Mouse (Mus musculus): ENCODE results near the gene Tefm.
"Not testable (repeated sequence)": the region's sequence is repeated elsewhere in the genome, so short reads cannot be mapped to it uniquely, and the experiment has no call there.

Gene Tefm

GRCm38 (mm10) chr11:80141825-80142521, at the start of gene Tefm:
Gene Tefm, minus strand, starts transcription at chr11:80142175.
- peak; percentile 52 to 75 for DNase-seq (ENCODE audit: low spot score in 2 of 2)

DNA sequence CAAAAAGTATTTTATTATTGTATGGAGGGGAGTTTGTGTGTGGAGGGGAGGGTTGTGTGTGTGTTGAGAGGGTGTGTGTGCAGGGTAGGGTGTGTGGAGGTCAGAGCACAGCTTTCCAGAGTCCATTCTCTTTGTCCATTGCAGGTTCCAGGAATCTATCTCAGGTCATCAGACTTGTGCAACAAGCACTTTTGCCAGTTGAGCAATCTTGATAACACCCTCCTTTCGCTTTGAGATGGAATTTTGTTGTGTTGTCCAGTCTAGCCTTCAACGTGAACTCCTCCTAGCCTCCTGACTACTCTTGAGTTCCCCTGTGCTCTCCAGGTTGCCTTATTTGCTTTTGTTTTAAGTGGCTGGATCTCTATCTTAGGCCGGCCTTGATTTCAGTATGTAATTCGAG, 48.3 kb upstream of the Tefm start:
- no peak for DNase-seq (ENCODE audit: low spot score in 2 of 2)

GRCm38 (mm10) chr11:80185441-80185976, 43.5 kb upstream of the Tefm start:
- DNase-seq (ENCODE audit: low spot score in 2 of 2): not testable (repeated sequence)

- no peak for DNase-seq (ENCODE audit: low spot score in 2 of 2)
These were observed 42.6 kb upstream of the Tefm start for GRCm38 (mm10) chr11:80184531-80185071.

DNA sequence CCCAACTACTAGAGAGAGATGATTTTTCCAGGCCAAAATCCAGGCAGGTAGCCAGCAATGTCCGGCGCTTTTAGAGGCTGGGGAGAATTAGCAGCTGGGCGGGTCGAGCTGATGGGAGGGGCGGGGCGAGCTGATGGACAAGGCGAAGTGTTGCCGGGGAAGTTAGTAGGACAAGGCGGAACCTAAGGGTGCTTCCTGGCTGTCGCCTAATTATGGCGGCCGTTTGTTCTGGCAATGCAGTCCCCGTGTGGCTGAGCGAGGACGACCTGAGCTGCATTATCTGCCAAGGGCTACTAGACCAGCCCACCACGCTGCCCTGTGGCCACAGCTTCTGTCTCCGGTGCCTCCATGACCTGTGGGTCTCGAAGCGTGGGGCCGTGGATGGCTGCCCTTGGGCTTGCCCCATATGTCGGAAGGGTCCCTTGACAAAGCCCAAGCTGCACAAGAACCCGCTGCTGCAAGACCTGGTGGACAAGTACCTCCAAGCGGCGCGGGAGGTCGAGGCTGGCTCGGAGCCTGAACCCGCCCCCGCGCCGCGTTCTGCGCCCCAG, 41.8 kb upstream of the Tefm start, which contains the start of gene Rnf135:
Gene Rnf135 (plus strand): TSS at position 147 of the 551 bp plus-strand sequence.
- peak; percentile 63 to 76 for DNase-seq (ENCODE audit: low spot score in 2 of 2)

DNA sequence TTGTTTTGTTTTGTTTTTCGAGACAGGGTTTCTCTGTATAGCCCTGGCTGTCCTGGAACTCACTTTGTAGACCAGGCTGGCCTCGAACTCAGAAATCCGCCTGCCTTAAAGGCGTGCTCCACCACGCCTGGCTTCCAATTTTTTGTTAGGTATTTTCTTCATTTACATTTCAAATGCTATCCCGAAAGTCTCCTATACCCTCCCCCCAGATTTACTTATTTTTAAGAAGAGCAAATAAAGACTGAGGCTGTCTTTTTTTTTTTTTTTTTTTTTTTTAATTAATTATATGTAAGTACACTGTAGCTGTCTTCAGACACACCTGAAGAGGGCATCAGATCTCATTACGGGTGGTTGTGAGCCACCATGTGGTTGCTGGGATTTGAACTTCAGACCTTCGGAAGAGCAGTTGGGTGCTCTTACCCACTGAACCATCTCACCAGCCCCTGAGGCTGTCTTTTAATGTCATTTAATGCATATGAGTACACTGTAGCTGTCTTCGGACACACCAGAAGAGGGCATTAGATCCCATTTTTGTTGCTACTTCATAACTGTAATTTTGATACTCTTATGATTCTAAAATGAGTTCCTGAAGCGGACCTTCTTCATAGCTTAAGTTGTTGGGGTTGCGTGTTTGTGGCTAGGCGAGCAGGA, 41.2 kb upstream of the Tefm start:
- not testable (repeated sequence) for DNase-seq (ENCODE audit: low spot score in 2 of 2)

GRCm38 (mm10) chr11:80181021-80181749, 39.2 kb upstream of the Tefm start:
- no peak for DNase-seq (ENCODE audit: low spot score in 2 of 2)

GRCm38 (mm10) chr11:80178316-80178715, 36.3 kb upstream of the Tefm start:
- no peak for DNase-seq (ENCODE audit: low spot score in 2 of 2)

DNA sequence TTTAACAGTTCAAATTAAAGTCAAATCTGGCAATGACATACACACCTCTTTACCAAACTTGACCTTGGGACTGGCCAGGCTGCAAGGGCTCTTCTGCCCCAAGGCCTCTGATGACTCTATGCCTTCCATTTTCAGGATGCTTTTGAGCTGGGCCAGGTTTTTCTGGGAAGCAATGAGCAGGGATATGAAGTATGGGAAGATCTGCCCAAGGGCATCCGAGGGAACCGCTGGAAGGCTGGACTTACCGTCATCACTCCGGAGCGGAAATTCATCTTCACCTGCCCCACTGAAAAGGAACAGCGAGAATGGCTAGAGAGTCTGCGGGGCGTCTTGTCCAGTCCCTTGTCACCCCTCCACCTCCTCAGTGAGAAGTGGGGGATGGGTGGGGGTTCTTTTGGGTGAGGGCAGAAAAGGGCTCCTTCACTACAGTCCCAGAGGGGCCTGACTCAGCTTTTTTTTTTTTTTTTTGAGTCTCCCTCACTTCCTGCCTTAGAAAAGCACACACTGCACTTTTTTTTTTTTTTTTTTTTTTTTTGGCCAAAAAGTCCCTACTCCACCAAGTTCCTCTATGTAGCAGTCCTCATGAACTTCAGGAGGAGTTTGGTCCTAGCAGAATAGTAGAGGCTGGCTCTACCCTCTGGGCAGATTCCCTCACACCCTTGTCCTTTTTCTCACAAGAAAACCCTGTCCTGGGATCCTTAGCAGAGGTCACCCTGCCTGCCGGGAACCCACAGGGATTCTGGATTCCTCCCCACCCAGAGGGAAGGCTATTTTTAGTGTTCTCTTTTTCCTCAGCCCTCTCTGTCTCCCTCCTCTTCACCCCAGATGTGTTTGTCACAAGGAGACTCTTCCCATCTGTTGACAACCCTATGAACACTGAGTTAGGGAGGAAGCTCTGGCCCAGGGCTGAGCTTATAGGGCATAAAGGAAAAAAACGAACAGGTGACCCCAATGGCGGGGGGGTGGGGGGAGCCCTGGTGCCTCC, 35.2 kb upstream of the Tefm start:
- DNase-seq (ENCODE audit: low spot score in 2 of 2): no peak

- DNase-seq (ENCODE audit: low spot score in 2 of 2): no peak
These were observed 32.1 kb upstream of the Tefm start for GRCm38 (mm10) chr11:80173963-80174670.

DNA sequence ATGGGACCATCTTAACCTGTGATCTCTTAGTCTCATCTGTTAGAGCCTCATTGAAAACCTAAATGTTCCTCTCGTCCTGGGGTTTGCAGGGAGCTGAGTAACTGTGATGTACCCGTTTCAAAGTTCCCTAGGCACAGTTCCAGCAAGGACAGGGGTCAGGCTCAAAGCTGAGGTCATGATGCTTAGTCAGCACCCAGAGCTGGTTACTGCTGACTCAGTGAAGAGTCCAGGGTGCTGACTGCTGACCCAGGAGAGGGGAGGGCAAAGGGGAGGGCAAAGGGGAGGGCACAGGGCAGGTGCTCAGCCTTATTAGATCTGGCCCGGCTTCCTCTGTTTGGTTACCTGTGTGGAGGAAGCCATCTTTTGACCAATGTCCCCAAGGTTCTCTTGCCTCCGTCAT, 29.9 kb upstream of the Tefm start:
- no peak for DNase-seq (ENCODE audit: low spot score in 2 of 2)

GRCm38 (mm10) chr11:80170351-80170750, 28.4 kb upstream of the Tefm start:
- DNase-seq (ENCODE audit: low spot score in 2 of 2): no peak

DNA sequence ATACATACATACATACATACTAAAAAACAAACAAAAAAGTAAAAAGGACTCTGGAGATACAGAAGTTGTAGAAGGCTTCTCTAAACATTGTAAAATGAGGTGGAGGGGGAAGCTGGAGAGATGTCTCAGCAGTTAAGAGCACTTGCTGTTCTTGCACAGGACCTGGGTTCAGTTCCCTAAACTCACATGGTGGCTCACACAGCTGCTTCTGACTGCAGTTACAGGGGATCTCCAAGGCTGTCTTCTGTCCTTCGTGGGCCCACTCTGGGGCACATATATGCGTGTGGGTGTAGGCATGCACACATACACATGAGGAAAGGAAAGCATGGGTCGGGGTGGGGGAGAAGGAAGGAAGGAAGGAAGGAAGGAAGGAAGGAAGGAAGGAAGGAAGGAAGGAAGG, 27.7 kb upstream of the Tefm start:
- no peak for DNase-seq (ENCODE audit: low spot score in 2 of 2)

GRCm38 (mm10) chr11:80168611-80169249, 26.8 kb upstream of the Tefm start:
- no peak for DNase-seq (ENCODE audit: low spot score in 2 of 2)

DNA sequence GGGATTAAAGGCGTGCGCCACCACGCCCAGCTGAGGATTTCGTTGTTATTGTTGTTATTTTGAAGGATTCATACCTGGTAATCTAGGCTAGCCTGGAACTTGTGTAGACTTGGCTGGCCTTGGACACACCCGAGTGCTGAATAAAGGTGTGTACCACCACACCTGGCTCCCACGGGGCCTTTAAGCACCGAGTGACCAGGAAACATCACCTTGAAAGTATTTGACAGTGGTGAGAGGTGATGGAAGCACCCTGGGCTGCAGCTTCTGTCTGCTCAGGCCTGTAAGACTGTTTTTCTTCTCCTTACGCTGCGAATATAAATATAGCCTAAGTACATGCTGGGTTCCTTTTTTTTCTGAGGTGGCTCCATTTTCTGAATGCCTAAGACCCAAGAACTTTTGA, 26.1 kb upstream of the Tefm start:
- DNase-seq (ENCODE audit: low spot score in 2 of 2): no peak

GRCm38 (mm10) chr11:80164224-80164623, 22.2 kb upstream of the Tefm start:
- DNase-seq (ENCODE audit: low spot score in 2 of 2): no peak

- no peak for DNase-seq (ENCODE audit: low spot score in 2 of 2)
These were observed 21.6 kb upstream of the Tefm start for GRCm38 (mm10) chr11:80163362-80164116.

DNA sequence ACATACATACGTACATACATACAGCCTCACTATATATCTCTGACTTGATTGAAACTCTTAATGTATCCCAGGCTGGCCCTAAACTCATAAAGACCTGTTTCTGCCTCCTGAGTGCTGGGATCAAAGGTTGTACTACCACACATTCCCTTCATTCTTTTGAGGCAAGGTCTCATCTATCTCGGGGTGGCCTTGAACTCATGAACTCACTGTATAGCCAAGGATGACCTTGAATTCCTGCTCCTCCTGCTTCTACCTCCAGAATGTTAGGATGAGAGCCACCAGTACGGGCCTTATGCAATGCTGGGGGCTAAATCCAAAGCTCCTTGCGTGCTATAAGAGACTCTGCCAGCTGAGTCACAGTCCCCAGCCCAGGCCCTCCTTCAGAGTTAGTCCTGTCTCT, 19.1 kb upstream of the Tefm start:
- no peak for DNase-seq (ENCODE audit: low spot score in 2 of 2)

DNA sequence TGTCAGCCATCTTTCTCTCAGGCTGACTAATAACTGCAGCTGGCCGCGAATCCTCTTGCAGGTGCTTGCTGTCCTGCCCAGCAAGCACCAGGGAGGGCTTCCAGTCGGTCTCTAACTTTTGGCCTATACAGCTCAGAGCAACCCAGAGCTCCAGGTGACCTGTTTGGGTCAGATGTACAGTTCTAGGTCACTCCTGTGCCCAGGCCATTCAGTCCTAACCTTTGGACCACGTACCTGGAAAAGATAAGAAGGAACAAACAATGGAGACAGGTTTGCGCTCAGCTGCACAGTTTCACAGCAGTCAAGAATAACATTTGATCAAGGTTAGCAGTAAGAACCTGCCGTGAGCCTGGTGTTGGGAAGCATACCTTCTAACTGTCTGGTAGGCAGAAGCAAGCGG, 17.0 kb upstream of the Tefm start:
- DNase-seq (ENCODE audit: low spot score in 2 of 2): no peak
